Mouse (Mus musculus) adrenal gland, postnatal 10 days (tissue): ENCODE measurements around the gene 2410131K14Rik. TPM values are rescaled to one million over a fixed set of nuclear protein-coding genes. Genes with fewer than 3 reads are reported as not detected.

Experiments
- DNase-seq: peaks from one replicate; pipeline ENCODE4 v3.0.0; 2021; ENCODE audit warnings: mixed read lengths
- long read RNA-seq, 2 experiments: library from polyadenylated mRNA; stranded (forward); transcript quantifications; one replicate each; pipeline ENCODE4 v2.0.0; 2021
- total RNA-seq, 2 experiments: library from RNA; stranded (reverse); gene quantifications; 2 replicates each; pipeline ENCODE4 v1.2.3; 2021

The 2410131K14Rik gene
- 1 to 10 TPM; 7.7 to 8.6 TPM for total RNA-seq
- long read RNA-seq, experiment 1, full-length matches to known transcripts, result 16 of 28 reads
- long read RNA-seq, experiment 1, partial matches to known transcripts, result 2 of 28 reads
- long read RNA-seq, experiment 1, other reads (novel, unspliced or antisense), result 10 of 28 reads
- long read RNA-seq, experiment 2, full-length matches to known transcripts, result 21 of 24 reads
- long read RNA-seq, experiment 2, partial matches to known transcripts, result 0 of 24 reads
- long read RNA-seq, experiment 2, other reads (novel, unspliced or antisense), result 3 of 24 reads

DNA sequence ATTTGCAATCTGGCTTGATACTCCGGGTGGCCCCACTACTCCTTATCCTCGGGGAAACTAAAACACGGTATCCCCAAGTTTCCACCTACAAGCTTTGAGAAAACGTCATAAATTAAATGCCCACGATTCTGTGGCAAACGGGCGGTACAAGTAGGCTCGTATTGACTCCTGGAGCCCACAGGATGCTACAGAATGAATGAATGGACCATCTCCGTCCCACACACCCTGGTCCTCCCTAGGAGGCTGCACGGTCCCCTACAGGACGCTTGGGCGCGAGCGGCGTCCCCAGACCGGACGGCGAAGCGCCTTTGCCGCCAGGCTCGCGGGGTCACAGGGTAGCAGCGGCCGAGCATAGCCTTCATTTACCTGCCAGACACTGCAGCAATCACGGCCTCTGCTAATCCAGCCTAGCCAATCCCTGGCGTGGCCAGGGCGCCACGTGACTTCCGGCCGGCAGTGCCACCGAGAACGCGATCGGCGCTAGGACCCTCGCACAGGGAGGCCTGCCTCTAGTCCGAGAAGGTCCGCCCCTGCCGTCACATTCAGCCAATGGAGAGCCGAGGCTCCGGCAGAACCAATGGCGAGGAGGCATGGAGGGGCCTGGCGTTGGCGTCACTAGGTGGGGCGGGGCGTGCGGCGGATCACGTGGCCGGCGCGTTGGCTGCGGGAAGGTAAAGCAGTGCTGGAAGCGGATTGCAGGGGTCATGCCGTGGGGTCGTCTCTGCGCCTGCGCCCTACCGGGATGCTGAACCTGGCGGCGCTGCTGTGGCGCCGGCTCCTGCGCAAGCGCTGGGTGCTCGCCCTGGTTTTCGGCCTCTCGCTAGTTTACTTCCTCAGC lies at the start of gene 2410131K14Rik, which contains the start of gene Rnft2:
2410131K14Rik (plus strand) TSS at position 622 of the 838 bp plus-strand sequence.
Rnft2 (minus strand) TSS at position 511 of the 838 bp plus-strand sequence.
- peak; percentile 100 for DNase-seq

DNA sequence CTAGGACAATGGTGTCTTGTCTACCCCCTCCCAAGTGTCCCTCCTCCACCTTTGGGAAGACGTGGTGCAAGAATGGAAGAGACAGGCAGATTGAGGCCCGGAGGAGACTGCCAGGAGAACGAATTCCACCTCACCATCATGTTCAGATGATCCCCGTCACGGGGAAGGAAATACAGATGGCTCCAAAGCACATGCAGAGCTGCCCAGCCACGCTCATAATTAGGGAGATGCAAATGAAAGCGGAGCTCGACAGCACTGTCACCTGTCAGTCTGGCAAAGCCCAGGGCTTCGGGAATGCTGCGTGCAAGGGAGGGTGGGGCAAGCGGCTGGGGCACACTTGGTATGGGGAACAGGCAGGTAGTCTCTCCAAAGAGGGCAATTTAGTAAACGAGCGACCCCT lies 47.6 kb upstream of the 2410131K14Rik start:
- no peak for DNase-seq

- DNase-seq, result no peak
These were observed 45.4 kb upstream of the 2410131K14Rik start for GRCm38 (mm10) chr5:118199670-118200069.

- DNase-seq, result no peak
These were observed 40.2 kb upstream of the 2410131K14Rik start for GRCm38 (mm10) chr5:118204675-118205440.

- DNase-seq, result no peak
These were observed 39.2 kb upstream of the 2410131K14Rik start for GRCm38 (mm10) chr5:118205852-118206251.

DNA sequence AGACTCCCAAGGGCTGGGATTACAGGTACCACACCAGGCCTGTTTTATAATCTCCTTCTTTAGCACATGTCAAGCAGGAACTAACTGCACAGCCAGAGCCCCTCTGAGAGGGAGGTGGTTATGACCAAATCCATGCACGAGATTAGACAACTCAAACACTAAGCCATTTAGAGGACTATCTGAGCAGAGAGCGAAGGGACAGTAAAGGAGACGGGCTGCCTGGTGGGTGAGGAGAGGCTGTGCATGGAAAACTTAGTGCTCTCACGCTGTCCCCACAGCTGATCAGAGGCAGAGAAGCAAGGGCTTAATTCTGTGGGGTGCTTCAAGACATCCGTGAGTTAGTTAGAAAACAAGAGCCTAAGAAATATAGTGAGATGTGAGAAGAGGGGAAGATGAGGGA lies 31.0 kb upstream of the 2410131K14Rik start:
- no peak for DNase-seq

- peak; percentile 87 for DNase-seq
These were observed 30.4 kb upstream of the 2410131K14Rik start for GRCm38 (mm10) chr5:118214418-118215154.

DNA sequence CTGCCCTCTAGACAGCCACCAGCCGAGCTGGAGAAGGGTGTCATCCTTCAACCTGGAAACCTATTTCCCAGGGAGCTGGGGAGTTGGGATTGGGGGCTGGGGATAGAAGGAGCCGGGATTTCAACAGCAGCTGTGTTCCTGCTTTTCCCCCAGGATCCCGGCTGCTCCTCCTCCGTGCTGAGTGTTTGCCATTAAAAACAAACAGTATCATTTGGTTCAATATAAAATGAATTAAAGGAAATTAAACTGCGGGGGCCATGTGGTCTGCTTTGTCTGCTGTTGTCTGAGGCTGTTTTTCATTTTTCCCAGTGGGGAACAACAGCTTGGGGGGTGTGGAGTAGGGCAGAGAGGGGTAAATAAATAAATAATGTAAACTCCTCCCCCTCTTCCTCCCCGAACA lies 27.6 kb upstream of the 2410131K14Rik start:
- no peak for DNase-seq

DNA sequence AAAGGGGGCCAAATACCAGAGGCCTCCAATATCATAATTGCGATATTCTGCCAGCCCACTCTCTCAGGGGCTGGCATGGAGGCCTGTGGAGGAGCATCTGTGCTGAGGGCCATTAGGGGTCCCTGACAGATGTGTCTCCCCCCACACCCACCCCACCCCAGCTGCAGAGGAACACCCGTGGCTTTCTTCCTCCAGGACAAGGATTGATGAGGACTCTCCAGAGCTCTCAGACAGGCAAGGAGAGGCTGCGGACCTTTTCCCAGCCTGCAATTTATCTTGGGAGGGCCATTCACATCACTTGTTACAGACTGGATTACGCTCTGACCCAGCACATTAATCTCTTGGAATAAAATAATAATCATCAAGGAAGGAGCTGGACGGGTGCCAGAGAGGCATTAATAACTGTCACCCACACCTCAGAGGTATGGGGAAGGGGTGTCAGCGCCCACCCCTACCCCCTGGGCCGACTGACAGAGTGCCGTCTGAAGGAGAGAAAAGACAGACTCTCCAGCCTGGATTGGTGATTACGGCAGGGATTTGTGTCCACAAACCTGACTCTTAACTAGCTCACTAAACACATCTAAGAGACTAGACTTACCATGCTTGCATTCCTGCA lies 21.8 kb upstream of the 2410131K14Rik start:
- no peak for DNase-seq

DNA sequence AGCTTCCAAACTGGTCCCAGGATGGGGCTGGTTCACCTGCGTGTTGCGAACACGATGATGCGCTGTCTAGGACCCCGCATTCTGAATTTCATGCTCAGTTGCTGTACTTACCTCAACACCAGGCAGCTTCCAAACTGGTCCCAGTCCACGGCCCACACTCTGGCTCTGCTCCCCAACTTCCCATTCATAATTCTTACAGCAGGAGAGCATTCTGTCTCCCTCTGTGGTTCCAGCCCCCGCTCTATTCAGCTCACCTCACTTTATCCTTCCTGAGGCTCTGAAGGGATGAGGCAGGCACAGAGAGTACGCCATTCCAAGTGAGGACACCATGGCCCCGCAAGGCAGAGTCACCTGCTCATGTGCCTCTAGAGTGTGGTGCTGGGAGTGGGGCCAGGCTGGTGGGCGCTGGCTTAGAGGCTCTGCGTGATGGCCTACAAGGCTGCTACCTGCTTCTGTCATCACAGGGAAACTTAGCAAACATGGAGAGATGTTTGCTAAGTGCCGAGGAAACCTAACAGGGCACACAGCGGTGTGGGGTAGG lies 14.9 kb upstream of the 2410131K14Rik start:
- DNase-seq, result no peak

DNA sequence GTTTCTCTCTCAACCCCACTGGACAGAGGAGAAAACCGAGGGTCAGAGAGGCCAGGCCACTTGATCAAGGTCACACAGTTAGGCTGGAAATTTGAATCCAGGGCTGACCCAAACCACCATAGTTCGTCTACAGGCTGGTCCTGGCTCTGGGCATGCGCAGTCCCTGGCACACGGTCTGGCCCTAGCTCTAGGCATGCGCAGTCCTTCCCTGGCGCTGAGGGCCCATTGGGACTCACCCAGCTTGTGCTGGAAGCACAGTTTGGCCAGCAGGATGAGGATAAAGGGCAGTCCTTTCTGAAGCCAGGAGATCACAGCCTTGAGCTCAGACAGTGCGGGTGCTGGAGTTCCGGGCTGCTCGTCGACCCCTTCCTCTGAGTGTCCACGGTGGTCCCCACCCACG lies 8.1 kb upstream of the 2410131K14Rik start:
- DNase-seq, result peak; percentile 78

GRCm38 (mm10) chr5:118239671-118240070 lies 5.4 kb upstream of the 2410131K14Rik start:
- no peak for DNase-seq

DNA sequence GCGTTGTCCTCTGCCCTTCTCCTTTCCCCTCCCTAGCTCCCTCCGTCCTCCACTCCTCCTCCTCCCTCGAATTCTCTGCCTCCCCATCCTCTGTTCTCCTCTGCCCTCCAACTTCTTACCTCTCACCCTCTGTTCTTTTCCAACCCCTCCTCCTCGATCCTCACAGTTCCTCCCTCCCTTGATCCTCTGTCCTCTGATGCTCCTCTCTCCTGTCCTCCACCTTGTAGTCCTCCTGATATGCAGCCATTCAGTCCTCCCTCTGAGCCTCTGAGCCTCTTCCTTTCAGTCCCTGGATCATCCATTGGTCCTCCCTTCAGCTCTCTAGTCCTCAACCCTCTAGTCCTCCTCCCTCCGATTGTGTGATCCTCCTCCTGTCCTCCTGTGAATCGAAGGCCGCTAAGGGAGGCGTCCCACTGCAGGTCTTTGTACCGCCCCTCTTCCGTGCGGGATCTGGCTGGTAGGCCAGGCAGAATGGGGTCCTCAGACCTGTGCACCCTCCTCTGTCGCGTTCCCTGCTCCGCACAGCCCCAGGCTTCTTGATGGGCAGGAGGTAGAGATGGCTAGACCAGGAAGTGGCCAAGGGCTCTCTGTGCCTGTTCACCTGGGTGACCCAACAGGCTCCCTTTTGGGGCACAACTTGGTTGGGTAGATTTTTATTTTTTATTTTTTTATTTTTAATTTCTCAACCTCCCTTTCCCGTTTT lies 730 bp downstream of the 2410131K14Rik start:
- DNase-seq, result no peak

GRCm38 (mm10) chr5:118247378-118247777 lies 2.4 kb downstream of the 2410131K14Rik start:
- DNase-seq, result no peak

DNA sequence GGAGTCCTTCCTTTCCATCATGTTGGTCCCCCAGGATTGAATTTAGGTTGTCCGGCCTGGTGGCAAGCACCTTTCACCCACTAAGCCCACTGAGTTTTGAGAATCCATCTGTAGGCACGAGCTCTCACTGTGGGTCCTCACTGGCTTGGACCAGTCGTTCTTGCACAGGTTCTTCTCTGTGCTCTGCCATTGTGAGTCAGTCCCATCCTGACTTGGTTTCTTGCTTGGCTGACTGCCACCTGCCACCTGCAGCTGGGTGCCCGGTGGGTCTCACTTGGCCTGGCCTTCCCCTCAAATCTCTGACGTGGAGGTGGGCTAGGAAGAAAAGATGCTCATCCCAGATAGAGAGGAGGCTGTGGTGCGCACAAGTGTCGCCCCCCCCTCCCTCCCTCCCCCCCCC lies 6.0 kb downstream of the 2410131K14Rik start:
- DNase-seq, result no peak

- no peak for DNase-seq
These were observed 8.5 kb downstream of the 2410131K14Rik start for GRCm38 (mm10) chr5:118253551-118253950.

- no peak for DNase-seq
These were observed 12.0 kb downstream of the 2410131K14Rik start for GRCm38 (mm10) chr5:118256981-118257380.

- no peak for DNase-seq
These were observed 14.1 kb downstream of the 2410131K14Rik start for GRCm38 (mm10) chr5:118259152-118259551.

GRCm38 (mm10) chr5:118259636-118260035 lies 14.6 kb downstream of the 2410131K14Rik start:
- no peak for DNase-seq

GRCm38 (mm10) chr5:118260055-118260454 lies 15.0 kb downstream of the 2410131K14Rik start:
- DNase-seq, result no peak
